11 mouse cellular contexts compared by ENCODE assay signal in genomic region chr7:50485304-50485703, GRCm38 (mm10).
DNase-seq lines count a peak whose midpoint lies in the region; ATAC-seq and TF ChIP-seq lines count a peak whose summit lies in the region.
"Had no signal": no experiment of that assay in that cellular context is flagged by ENCODE, and none has a peak within 500 bp of the region (broad histone marks: within the 10 kb centered on the region; RNA-seq: fewer than 3 reads in every experiment).

No protein-coding gene starts in this region.

- DNase-seq in gastrocnemius, adult 2 months = no peak
- DNase-seq in gastrocnemius, postnatal 25 days = no peak
- DNase-seq in neural tube, embryonic 10.5 days (ENCODE audit: extremely low spot score, low spot score) = peak; percentile 35
- DNase-seq in embryo, embryonic 11.5 days (ENCODE audit: low read depth, low spot score) = peak; percentile 14
- DNase-seq in layer of hippocampus, postnatal 14 days (ENCODE audit: low spot score in 2 of 2) = peak; percentile 57 to 65
- peak; percentile 50 for DNase-seq in right cerebral cortex, postnatal 4 days
- no peak for DNase-seq in thymus, adult 2 months

- H3K9ac ChIP-seq in neural tube, embryonic 15.5 days (replicated peaks) = no peak overlapping the region
- H3K9ac ChIP-seq: lung, embryonic 15.5 days; stomach, embryonic 15.5 days had no signal

- no peaks in the 10 kb centered on the region for H3K9me3 ChIP-seq in neural tube, embryonic 15.5 days (replicated peaks)
- H3K9me3 ChIP-seq: lung, embryonic 15.5 days; stomach, embryonic 15.5 days had no signal

- no peaks in the 10 kb centered on the region for H3K4me1 ChIP-seq in neural tube, embryonic 15.5 days
- H3K4me1 ChIP-seq in thymus, adult 2 months (replicated peaks; ENCODE audit: control insufficient read depth, insufficient read depth, low read length) = no peaks in the 10 kb centered on the region
- H3K4me1 ChIP-seq: lung, embryonic 15.5 days; stomach, embryonic 15.5 days had no signal

- 12% methylated on average over 1 of the region's 1 CpGs for WGBS in neural tube, embryonic 15.5 days
- WGBS in thymus, adult 2 months = 14% methylated on average over 1 of the region's 1 CpGs

- no peak overlapping the region for H3K4me3 ChIP-seq in gastrocnemius, adult 2 months
- no peak overlapping the region for H3K4me3 ChIP-seq in neural tube, embryonic 15.5 days (replicated peaks)
- no peak overlapping the region for H3K4me3 ChIP-seq in thymus, adult 2 months (ENCODE audit: control insufficient read depth, insufficient read depth, low read length)
- H3K4me3 ChIP-seq: lung, embryonic 15.5 days; stomach, embryonic 15.5 days had no signal

- no peaks in the 10 kb centered on the region for H3K36me3 ChIP-seq in neural tube, embryonic 15.5 days
- H3K36me3 ChIP-seq in thymus, adult 2 months (ENCODE audit: control insufficient read depth, insufficient read depth, low read length) = no peaks in the 10 kb centered on the region
- H3K36me3 ChIP-seq: G1E; lung, embryonic 15.5 days; stomach, embryonic 15.5 days had no signal

- ATAC-seq in neural tube, embryonic 15.5 days (ENCODE audit: low FRiP score) = no peak

- TF ChIP-seq CTCF in gastrocnemius, adult 2 months (IDR thresholded peaks at IDR 0.05) = peak; percentile 40
- TF ChIP-seq CTCF in thymus, adult 2 months (IDR thresholded peaks at IDR 0.05; ENCODE audit: borderline replicate concordance, control insufficient read depth, extremely low read depth, insufficient read depth, low read length, poor library complexity) = no peak

- no peak overlapping the region for H3K4me2 ChIP-seq in neural tube, embryonic 15.5 days
- H3K4me2 ChIP-seq: lung, embryonic 15.5 days; stomach, embryonic 15.5 days had no signal

- TF ChIP-seq POLR2A in thymus, adult 2 months (IDR thresholded peaks at IDR 0.05; ENCODE audit: control insufficient read depth, extremely low read depth, insufficient read depth, low read length, poor library complexity) = no peak

- intact Hi-C loops in gastrocnemius, adult 2 months (cut with DNase I) = loop anchor here (10.0 kb wide), 1 partner anchor 531 kb away; no protein-coding TSS in a partner anchor

- no peak overlapping the region for H3K27ac ChIP-seq in gastrocnemius, adult 2 months
- no peak overlapping the region for H3K27ac ChIP-seq in neural tube, embryonic 15.5 days (replicated peaks)
- H3K27ac ChIP-seq in thymus, adult 2 months (ENCODE audit: control insufficient read depth, insufficient read depth, low read length) = no peak overlapping the region
- H3K27ac ChIP-seq: lung, embryonic 15.5 days; stomach, embryonic 15.5 days had no signal

- no peaks in the 10 kb centered on the region for H3K27me3 ChIP-seq in neural tube, embryonic 15.5 days (replicated peaks)
- no peaks in the 10 kb centered on the region for H3K27me3 ChIP-seq in thymus, adult 2 months (ENCODE audit: control insufficient read depth, insufficient read depth, low read length)
- H3K27me3 ChIP-seq: lung, embryonic 15.5 days; stomach, embryonic 15.5 days had no signal

Comparison
In these comparisons a context has a peak if more than half of its experiments do, and no peak if none do; other contexts are left out.
1. DNase-seq: peak in neural tube, embryonic 10.5 days (single experiment), embryo, embryonic 11.5 days (single experiment), layer of hippocampus, postnatal 14 days (2 of 2) and right cerebral cortex, postnatal 4 days (single experiment); none in gastrocnemius, adult 2 months (single experiment), gastrocnemius, postnatal 25 days (single experiment) and thymus, adult 2 months (single experiment).